Mouse (Mus musculus) liver, embryonic 11.5 days (tissue): ENCODE data around the gene Pgm1. TPM values are rescaled to one million over a fixed set of nuclear protein-coding genes. Genes with fewer than 3 reads are reported as not detected.
A peak's percentile ranks its signal among the peaks of the same experiment; 100 is the strongest.

Source experiments
- ATAC-seq: fragments of 200-750 bp; cut with Nextera tagmentation; replicated peaks from 2 replicates; pipeline ENCODE4 v1.8.0; 2017; ENCODE audit warnings: moderate number of reproducible peaks, mild to moderate bottlenecking, moderate TSS enrichment, moderate library complexity; ENCODE audit not compliant: low FRiP score
- DNase-seq: peaks from one replicate; pipeline ENCODE4 v3.0.0-alpha.2; 2017; ENCODE audit warnings: low spot score
- H3K27ac ChIP-seq: fragments of 300-500 bp; sonication (generic); 2 replicates; pipeline ENCODE4 v1.5.1; 2014; ENCODE audit warnings: mild to moderate bottlenecking, low read depth, low read length, control low read depth
- H3K27me3 ChIP-seq: fragments of 300-500 bp; sonication (generic); replicated peaks from 2 replicates; pipeline ENCODE4 v1.6.1; 2014; ENCODE audit warnings: low read length, mixed read lengths; ENCODE audit not compliant: control insufficient read depth, insufficient read depth
- H3K36me3 ChIP-seq: fragments of 300-500 bp; sonication (generic); 2 replicates; pipeline ENCODE4 v1.6.1; 2014; ENCODE audit warnings: mild to moderate bottlenecking, low read length, moderate library complexity, mixed read lengths; ENCODE audit not compliant: control insufficient read depth, insufficient read depth
- H3K4me1 ChIP-seq: fragments of 300-500 bp; sonication (generic); replicated peaks from 2 replicates; pipeline ENCODE4 v1.6.1; 2014; ENCODE audit warnings: low read length, mixed read lengths; ENCODE audit not compliant: control insufficient read depth, insufficient read depth
- H3K4me2 ChIP-seq: fragments of 300-500 bp; sonication (generic); 2 replicates; pipeline ENCODE4 v1.6.1; 2014; ENCODE audit warnings: mild to moderate bottlenecking, control low read depth, moderate library complexity
- H3K4me3 ChIP-seq: fragments of 300-500 bp; sonication (generic); 2 replicates; pipeline ENCODE4 v1.5.1; 2014; ENCODE audit warnings: low read depth, low read length, control low read depth
- H3K9ac ChIP-seq: fragments of 300-500 bp; sonication (generic); 2 replicates; pipeline ENCODE4 v1.6.1; 2014; ENCODE audit warnings: low read depth, low read length, control low read depth
- H3K9me3 ChIP-seq: fragments of 300-500 bp; sonication (generic); 2 replicates; pipeline ENCODE4 v1.6.1; 2016; ENCODE audit warnings: low read length, inconsistent platforms, mixed read lengths; ENCODE audit not compliant: control insufficient read depth
- WGBS: fragments of 180-500 bp; shearing (Covaris S2); extraction: QIAGEN DNeasy Blood & Tissue Kit; methylation state at CpG from one replicate; pipeline ENCODE4 v1.1.7; 2014; 5-methylcytosine and 5-hydroxymethylcytosine counted together
- polyA plus RNA-seq: library from polyadenylated mRNA; unstranded; fragments of >200 nt; fragmentation: Nextera tagmentation; extraction: Ambion mirVana; gene quantifications from 2 replicates; pipeline ENCODE4 v1.2.1, GENCODE M21; 2014

Gene Pgm1
- polyA plus RNA-seq, 1 experiment from 2014 or later: 105 TPM

GRCm38 (mm10) chr4:99931240-99931580 lies 2.0 kb downstream of the Pgm1 start:
- Histone ChIP-seq H3K4me3 (peak overlapping the region; percentile 76), H3K36me3 (peaks cover 7% of the 10 kb centered on the region; the same call in 1 of the 2 replicates), H3K9ac (0 out of 2 replicates have a peak overlapping the region, but pooled peaks have one; percentile 30), H3K27me3 (no peaks in the 10 kb centered on the region), H3K9me3 (no peaks in the 10 kb centered on the region), H3K4me1 (peaks cover 15% of the 10 kb centered on the region), H3K27ac (no peak overlapping the region), H3K4me2 (peak overlapping the region; percentile 70)
- 54% methylated on average over 11 of the region's 11 CpGs for WGBS
- no peak for ATAC-seq
- DNase-seq: no peak

DNA sequence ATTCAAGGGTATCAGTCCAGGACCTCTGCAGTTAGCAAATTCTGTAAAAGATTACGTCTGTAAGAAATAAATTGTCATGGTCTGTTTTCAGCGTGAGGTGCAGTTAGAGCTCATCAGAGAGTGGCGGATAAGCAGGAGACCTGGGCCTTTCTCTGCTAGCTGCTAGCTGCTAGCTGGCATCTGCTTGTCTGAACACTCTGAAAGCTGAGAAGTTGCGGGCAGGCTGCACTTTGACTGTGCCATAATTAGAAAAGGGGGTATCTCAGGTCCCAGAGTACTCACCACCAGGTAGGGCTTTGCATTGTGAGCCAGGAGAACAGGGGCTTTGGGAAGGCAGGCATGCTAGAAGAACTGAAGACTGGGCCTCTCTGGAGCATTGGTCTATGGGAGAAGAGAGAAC lies 2.6 kb downstream of the Pgm1 start:
- H3K27ac ChIP-seq: no peak overlapping the region
- no peak overlapping the region for H3K4me3 ChIP-seq
- peaks cover 7% of the 10 kb centered on the region; the same call in 1 of the 2 replicates for H3K36me3 ChIP-seq
- ATAC-seq (no peak), DNase-seq (no peak)
- peaks cover 15% of the 10 kb centered on the region for H3K4me1 ChIP-seq
- WGBS: 75% methylated on average over 4 of the region's 4 CpGs
- no peaks in the 10 kb centered on the region for H3K27me3 ChIP-seq
- no peak overlapping the region; the same call in 1 of the 2 replicates for H3K4me2 ChIP-seq
- no peaks in the 10 kb centered on the region for H3K9me3 ChIP-seq
- H3K9ac ChIP-seq: no peak overlapping the region

GRCm38 (mm10) chr4:99934859-99935258 lies 5.6 kb downstream of the Pgm1 start:
- no peaks in the 10 kb centered on the region for H3K27me3 ChIP-seq
- H3K9me3 ChIP-seq: no peaks in the 10 kb centered on the region
- no peak overlapping the region for H3K4me3 ChIP-seq
- H3K4me2 ChIP-seq: no peak overlapping the region
- ATAC-seq: no peak
- H3K27ac ChIP-seq: no peak overlapping the region
- H3K4me1 ChIP-seq: peaks cover 15% of the 10 kb centered on the region
- peaks cover 10% of the 10 kb centered on the region; the same call in 1 of the 2 replicates for H3K36me3 ChIP-seq
- H3K9ac ChIP-seq: no peak overlapping the region
- 88% methylated on average over 7 of the region's 7 CpGs for WGBS
- DNase-seq: no peak

GRCm38 (mm10) chr4:99936278-99936677 lies 7.1 kb downstream of the Pgm1 start:
- WGBS: 86% methylated on average over 5 of the region's 5 CpGs
- Histone ChIP-seq H3K4me2 (no peak overlapping the region), H3K27me3 (no peaks in the 10 kb centered on the region), H3K4me3 (no peak overlapping the region), H3K36me3 (peaks cover 10% of the 10 kb centered on the region; the same call in 1 of the 2 replicates), H3K9ac (no peak overlapping the region), H3K4me1 (peaks cover 9% of the 10 kb centered on the region), H3K27ac (no peak overlapping the region), H3K9me3 (no peaks in the 10 kb centered on the region)
- ATAC-seq (no peak), DNase-seq (no peak)

DNA sequence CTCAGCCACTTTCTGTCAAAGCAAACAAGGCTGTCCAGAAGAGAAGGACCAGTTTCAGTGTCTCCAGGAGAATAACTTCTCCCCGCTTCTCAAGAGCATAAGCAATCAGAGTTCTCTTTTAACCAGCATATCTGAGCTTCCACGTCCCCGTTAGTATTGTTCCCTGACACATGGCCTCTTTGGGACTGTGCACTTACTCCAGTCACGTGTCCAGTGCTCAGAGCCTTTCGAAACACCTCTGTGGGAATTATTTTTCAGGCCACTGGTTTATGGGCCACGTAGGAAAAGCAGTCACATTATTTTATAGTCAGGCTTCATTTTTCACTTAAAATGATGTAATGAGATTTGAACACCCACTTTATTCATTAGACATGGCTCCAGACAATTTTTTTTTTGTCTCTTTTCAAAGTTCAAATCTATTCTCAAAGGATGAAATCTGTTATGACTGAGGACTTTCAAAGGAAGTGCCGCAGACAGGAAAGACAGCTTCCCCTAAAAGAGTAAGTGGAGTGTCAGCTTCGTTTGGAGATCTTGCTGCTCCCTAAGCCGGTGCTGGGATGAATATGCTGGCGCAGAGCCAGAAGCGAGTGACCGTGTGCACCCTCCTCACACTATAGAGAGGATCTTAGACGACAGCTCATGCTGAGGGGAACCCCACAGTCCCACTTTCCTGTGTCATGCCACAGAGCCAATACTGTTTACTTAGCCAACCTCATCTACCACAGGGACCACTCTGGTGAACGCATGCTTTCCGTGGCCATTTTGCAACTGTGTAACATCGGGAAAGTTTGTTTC lies 10.7 kb downstream of the Pgm1 start:
- no peak overlapping the region for H3K9ac ChIP-seq
- DNase-seq: peak; percentile 10
- H3K4me3 ChIP-seq: no peak overlapping the region
- 72% methylated on average over 16 of the region's 16 CpGs for WGBS
- H3K4me1 ChIP-seq: no peaks in the 10 kb centered on the region; the same call in 1 of the 2 replicates
- H3K4me2 ChIP-seq: no peak overlapping the region
- ATAC-seq: no peak
- peaks cover 6% of the 10 kb centered on the region; the same call in 1 of the 2 replicates for H3K36me3 ChIP-seq
- H3K27ac ChIP-seq: no peak overlapping the region
- H3K9me3 ChIP-seq: no peaks in the 10 kb centered on the region
- H3K27me3 ChIP-seq: no peaks in the 10 kb centered on the region

GRCm38 (mm10) chr4:99941655-99942414 lies 12.6 kb downstream of the Pgm1 start:
- H3K9ac ChIP-seq: no peak overlapping the region
- peak; percentile 26 for DNase-seq
- no peaks in the 10 kb centered on the region for H3K27me3 ChIP-seq
- no peak overlapping the region for H3K27ac ChIP-seq
- H3K36me3 ChIP-seq: 0 out of 2 replicates have a peak, but pooled peaks cover 3% of the 10 kb centered on the region
- no peaks in the 10 kb centered on the region for H3K9me3 ChIP-seq
- 67% methylated on average over 10 of the region's 10 CpGs for WGBS
- no peak overlapping the region for H3K4me2 ChIP-seq
- no peak for ATAC-seq
- no peaks in the 10 kb centered on the region; the same call in 1 of the 2 replicates for H3K4me1 ChIP-seq
- no peak overlapping the region for H3K4me3 ChIP-seq

GRCm38 (mm10) chr4:99944606-99945005 lies 15.4 kb downstream of the Pgm1 start:
- H3K4me2 ChIP-seq: no peak overlapping the region
- no peaks in the 10 kb centered on the region for H3K9me3 ChIP-seq
- WGBS: 74% methylated on average over 2 of the region's 2 CpGs
- no peaks in the 10 kb centered on the region; the same call in 1 of the 2 replicates for H3K4me1 ChIP-seq
- no peak for ATAC-seq
- no peaks in the 10 kb centered on the region for H3K27me3 ChIP-seq
- H3K9ac ChIP-seq: no peak overlapping the region
- no peak overlapping the region for H3K4me3 ChIP-seq
- H3K36me3 ChIP-seq: no peaks in the 10 kb centered on the region
- H3K27ac ChIP-seq: no peak overlapping the region
- no peak for DNase-seq

DNA sequence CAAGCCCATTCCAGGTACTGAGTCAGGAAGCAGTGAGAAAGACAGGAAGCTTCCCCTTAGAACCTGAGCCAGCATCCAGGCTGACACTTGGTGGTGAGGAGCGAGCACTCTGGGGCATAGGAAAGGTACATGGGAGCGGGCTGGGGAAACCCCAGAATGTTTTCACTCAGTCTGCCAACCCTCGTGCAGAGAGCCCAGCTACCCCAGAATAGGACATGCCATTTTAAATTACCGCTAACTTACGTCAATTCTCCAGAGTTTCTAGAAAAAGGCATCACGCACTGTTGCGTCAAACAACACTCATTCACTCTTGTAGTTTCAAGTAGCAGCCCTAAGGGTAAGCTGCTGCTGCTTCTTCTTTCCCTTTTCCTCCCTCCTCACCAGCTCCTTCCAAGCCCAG lies 15.8 kb downstream of the Pgm1 start:
- no peaks in the 10 kb centered on the region; the same call in 1 of the 2 replicates for H3K4me1 ChIP-seq
- no peak overlapping the region for H3K27ac ChIP-seq
- no peaks in the 10 kb centered on the region for H3K27me3 ChIP-seq
- H3K4me3 ChIP-seq: no peak overlapping the region
- no peak overlapping the region for H3K4me2 ChIP-seq
- WGBS: 90% methylated on average over 7 of the region's 7 CpGs
- H3K9me3 ChIP-seq: no peaks in the 10 kb centered on the region
- no peaks in the 10 kb centered on the region for H3K36me3 ChIP-seq
- no peak for DNase-seq
- no peak for ATAC-seq
- no peak overlapping the region for H3K9ac ChIP-seq
